Mouse (Mus musculus): ENCODE data around the gene Syt15.

Gene Syt15

GRCm38 (mm10) chr14:34219295-34219694 lies at the start of gene Syt15:
Syt15 (plus strand) TSS chr14:34219595.
- DNase-seq (ENCODE audit: low spot score) = no peak

- no peak for DNase-seq (ENCODE audit: low spot score)
Observed at GRCm38 (mm10) chr14:34171107-34171506, 48.3 kb upstream of the Syt15 start.

- DNase-seq (ENCODE audit: low spot score) = no peak
Observed at GRCm38 (mm10) chr14:34179351-34179750, 40.0 kb upstream of the Syt15 start.

- no peak for DNase-seq (ENCODE audit: low spot score)
Observed at GRCm38 (mm10) chr14:34183101-34183500, 36.3 kb upstream of the Syt15 start.

GRCm38 (mm10) chr14:34188629-34189028 lies 30.8 kb upstream of the Syt15 start:
- DNase-seq (ENCODE audit: low spot score) = peak; percentile 61

GRCm38 (mm10) chr14:34190361-34190760 lies 29.0 kb upstream of the Syt15 start:
- DNase-seq (ENCODE audit: low spot score) = peak; percentile 18

- no peak for DNase-seq (ENCODE audit: low spot score)
Observed at GRCm38 (mm10) chr14:34193879-34194278, 25.5 kb upstream of the Syt15 start.

- no peak for DNase-seq (ENCODE audit: low spot score)
Observed at GRCm38 (mm10) chr14:34195466-34195865, 23.9 kb upstream of the Syt15 start.

- DNase-seq (ENCODE audit: low spot score) = no peak
Observed at GRCm38 (mm10) chr14:34196706-34197105, 22.7 kb upstream of the Syt15 start.

GRCm38 (mm10) chr14:34200738-34201230 lies 18.6 kb upstream of the Syt15 start:
- peak; percentile 58 for DNase-seq (ENCODE audit: low spot score)

- peak; percentile 45 for DNase-seq (ENCODE audit: low spot score)
Observed at GRCm38 (mm10) chr14:34201231-34202035, 18.0 kb upstream of the Syt15 start, which contains the start of gene Gprin2. Gprin2 (minus strand) TSS chr14:34201653.

- no peak for DNase-seq (ENCODE audit: low spot score)
Observed at GRCm38 (mm10) chr14:34207996-34208395, 11.4 kb upstream of the Syt15 start.

GRCm38 (mm10) chr14:34208651-34209050 lies 10.7 kb upstream of the Syt15 start:
- peak; percentile 73 for DNase-seq (ENCODE audit: low spot score)

GRCm38 (mm10) chr14:34209080-34209479 lies 10.3 kb upstream of the Syt15 start:
- no peak for DNase-seq (ENCODE audit: low spot score)

- no peak for DNase-seq (ENCODE audit: low spot score)
Observed at GRCm38 (mm10) chr14:34209942-34210341, 9.5 kb upstream of the Syt15 start.

GRCm38 (mm10) chr14:34215451-34216127 lies 3.8 kb upstream of the Syt15 start:
- DNase-seq (ENCODE audit: low spot score) = peak; percentile 17

- DNase-seq (ENCODE audit: low spot score) = peak; percentile 15
Observed at GRCm38 (mm10) chr14:34219786-34220198, 397 bp downstream of the Syt15 start.

- no peak for DNase-seq (ENCODE audit: low spot score)
Observed at GRCm38 (mm10) chr14:34220426-34220825, 1.0 kb downstream of the Syt15 start.

- DNase-seq (ENCODE audit: low spot score) = no peak
Observed at GRCm38 (mm10) chr14:34221416-34222077, 2.2 kb downstream of the Syt15 start.

GRCm38 (mm10) chr14:34223362-34223898 lies 4.0 kb downstream of the Syt15 start:
- DNase-seq (ENCODE audit: low spot score) = no peak

- DNase-seq (ENCODE audit: low spot score) = no peak
Observed at GRCm38 (mm10) chr14:34225986-34226385, 6.6 kb downstream of the Syt15 start.

GRCm38 (mm10) chr14:34226566-34226965 lies 7.2 kb downstream of the Syt15 start:
- DNase-seq (ENCODE audit: low spot score) = no peak
